Mouse (Mus musculus) midbrain, embryonic 16.5 days (tissue): Measurements from ENCODE around the gene Wdtc1. TPM values are rescaled to one million over a fixed set of nuclear protein-coding genes. Genes with fewer than 3 reads are reported as not detected.

ENCODE experiments used
- ATAC-seq: fragments of 200-750 bp; cut with Nextera tagmentation; 2 replicates; pipeline ENCODE4 v1.8.0; 2017; ENCODE audit warnings: moderate TSS enrichment
- H3K27ac ChIP-seq: fragments of 300-500 bp; sonication (generic); 2 replicates; pipeline ENCODE4 v1.5.1; 2014; ENCODE audit warnings: mild to moderate bottlenecking, low read length, mixed read lengths
- H3K27me3 ChIP-seq: fragments of 300-500 bp; sonication (generic); 2 replicates; pipeline ENCODE4 v1.6.1; 2014; ENCODE audit warnings: low read depth, low read length, mixed read lengths; ENCODE audit not compliant: control insufficient read depth, insufficient read depth
- H3K36me3 ChIP-seq: fragments of 300-500 bp; sonication (generic); 2 replicates; pipeline ENCODE4 v1.6.1; 2014; ENCODE audit warnings: mild to moderate bottlenecking, low read length, moderate library complexity, mixed read lengths; ENCODE audit not compliant: control insufficient read depth, insufficient read depth
- H3K4me1 ChIP-seq: fragments of 300-500 bp; sonication (generic); 2 replicates; pipeline ENCODE4 v1.6.1; 2014; ENCODE audit warnings: mild to moderate bottlenecking, low read length, mixed read lengths; ENCODE audit not compliant: control insufficient read depth, insufficient read depth
- H3K4me2 ChIP-seq: fragments of 300-500 bp; sonication (generic); 2 replicates; pipeline ENCODE4 v1.6.1; 2014; ENCODE audit warnings: mild to moderate bottlenecking, low read length, mixed read lengths
- H3K4me3 ChIP-seq: fragments of 300-500 bp; sonication (generic); 2 replicates; pipeline ENCODE4 v1.5.1; 2014; ENCODE audit warnings: low read depth, mild to moderate bottlenecking, low read length, moderate library complexity, mixed read lengths
- H3K9ac ChIP-seq: fragments of 300-500 bp; sonication (generic); 2 replicates; pipeline ENCODE4 v1.6.1; 2014; ENCODE audit warnings: low read depth, low read length, mixed read lengths
- H3K9me3 ChIP-seq: fragments of 300-500 bp; sonication (generic); replicated peaks from 2 replicates; pipeline ENCODE4 v1.6.1; 2014; ENCODE audit warnings: mild to moderate bottlenecking, low read length, mixed read lengths; ENCODE audit not compliant: control insufficient read depth, poor library complexity, severe bottlenecking
- WGBS: fragments of 180-500 bp; shearing (Covaris S2); extraction: QIAGEN DNeasy Blood & Tissue Kit; methylation state at CpG from one replicate; pipeline ENCODE4 v1.1.7; 2014; 5-methylcytosine and 5-hydroxymethylcytosine counted together
- polyA plus RNA-seq: library from polyadenylated mRNA; unstranded; fragments of >200 nt; fragmentation: Nextera tagmentation; extraction: Ambion mirVana; gene quantifications from 2 replicates; pipeline ENCODE4 v1.2.1, GENCODE M21; 2015

The Wdtc1 gene
- polyA plus RNA-seq, 1 experiment from 2014 or later = 20.7 TPM

DNA sequence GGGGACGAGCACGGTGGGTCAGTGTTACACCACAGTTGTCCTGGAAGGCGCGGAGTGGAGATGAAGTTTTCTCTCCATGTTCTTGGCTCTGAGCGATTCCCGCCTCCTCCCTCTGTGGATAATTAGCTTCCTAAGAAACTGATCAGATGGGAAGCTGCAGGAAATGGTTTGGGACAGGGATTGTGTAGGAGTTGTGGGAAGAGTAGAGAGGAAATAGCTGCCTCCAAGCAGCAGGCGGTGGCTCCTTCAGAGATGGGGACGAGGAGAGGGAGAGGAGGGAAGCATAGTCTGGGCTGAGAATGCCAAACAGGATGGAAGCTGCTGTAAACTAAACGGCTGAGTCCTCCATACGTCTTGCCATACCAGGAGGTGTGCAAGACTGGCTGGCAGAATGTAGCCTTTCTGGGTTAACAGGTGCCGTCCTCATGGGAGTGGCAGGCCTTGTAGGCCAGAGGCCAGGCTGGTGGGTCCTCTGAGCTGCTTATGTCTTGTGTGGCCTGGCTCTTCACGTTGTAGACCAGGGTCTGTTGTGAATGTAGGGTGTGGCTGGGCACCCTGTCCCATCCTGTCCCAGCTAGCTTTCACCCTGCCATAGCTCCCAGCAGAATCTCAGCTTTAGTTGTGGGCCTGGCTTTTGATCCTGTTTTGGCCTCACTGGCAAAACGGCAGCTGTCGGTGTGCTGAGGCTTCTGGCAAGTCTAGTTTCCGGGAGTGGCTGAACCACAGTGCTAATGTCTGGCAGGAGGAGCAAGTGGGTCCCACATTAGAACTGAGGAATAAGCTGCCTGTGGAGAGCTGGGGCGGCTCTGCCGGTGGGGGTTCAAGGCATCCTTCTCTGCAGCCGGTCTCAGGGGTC lies 38.1 kb upstream of the Wdtc1 start:
- Histone ChIP-seq H3K36me3 (no peaks in the 10 kb centered on the region), H3K9ac (no peak overlapping the region), H3K4me3 (no peak overlapping the region), H3K9me3 (no peaks in the 10 kb centered on the region), H3K27ac (no peak overlapping the region), H3K4me2 (no peak overlapping the region), H3K27me3 (no peaks in the 10 kb centered on the region), H3K4me1 (peaks cover 6% of the 10 kb centered on the region)
- WGBS = 80% methylated on average over 18 of the region's 18 CpGs
- no peak for ATAC-seq

DNA sequence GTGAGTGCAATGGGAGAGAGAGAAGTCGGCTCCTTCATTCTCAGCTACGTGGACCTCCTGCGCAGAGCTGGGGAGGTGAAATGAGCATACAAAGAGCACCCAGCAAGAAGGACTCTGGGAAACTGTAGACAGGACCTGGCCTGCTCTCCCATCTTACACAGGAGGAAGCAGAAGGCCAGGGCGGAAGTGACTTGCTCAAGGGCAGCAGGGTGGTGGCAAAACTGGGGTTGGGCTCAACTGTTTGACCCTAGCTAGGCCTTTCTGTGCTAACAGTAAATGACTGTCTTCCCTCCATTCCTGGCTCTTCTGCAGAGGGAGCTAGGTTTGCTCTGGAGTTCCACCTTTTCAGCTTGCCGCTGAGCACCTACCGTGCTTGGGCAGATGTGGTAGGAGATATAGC lies 37.3 kb upstream of the Wdtc1 start:
- peaks cover 3% of the 10 kb centered on the region for H3K4me1 ChIP-seq
- no peak for ATAC-seq
- H3K4me3 ChIP-seq = no peak overlapping the region
- H3K4me2 ChIP-seq = no peak overlapping the region
- no peaks in the 10 kb centered on the region for H3K27me3 ChIP-seq
- H3K36me3 ChIP-seq = no peaks in the 10 kb centered on the region
- whole genome bisulfite sequencing = 95% methylated on average over 6 of the region's 6 CpGs
- no peak overlapping the region for H3K27ac ChIP-seq
- no peaks in the 10 kb centered on the region for H3K9me3 ChIP-seq
- H3K9ac ChIP-seq = no peak overlapping the region

DNA sequence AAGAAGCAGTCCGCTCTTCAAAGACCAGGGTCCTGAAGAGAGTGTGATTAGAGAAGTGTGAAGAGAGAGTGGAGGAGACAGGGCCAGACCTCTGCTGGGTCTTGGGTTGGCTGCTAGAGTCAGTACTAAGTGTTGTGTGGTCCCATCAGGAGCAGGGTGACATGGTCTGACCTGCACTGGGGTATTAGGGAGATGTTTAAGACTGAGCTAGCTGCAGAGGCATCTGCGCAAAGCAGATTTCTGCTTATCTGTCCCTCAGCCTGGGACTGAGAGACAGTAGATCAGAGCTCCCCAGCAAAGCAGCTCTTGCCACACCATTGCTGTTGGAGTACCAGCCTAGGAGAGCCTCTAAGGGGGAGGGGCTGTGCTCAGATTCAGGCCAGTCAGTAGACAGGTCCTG lies 36.8 kb upstream of the Wdtc1 start:
- 90% methylated on average over 2 of the region's 2 CpGs for WGBS
- H3K9me3 ChIP-seq = no peaks in the 10 kb centered on the region
- H3K27me3 ChIP-seq = no peaks in the 10 kb centered on the region
- H3K4me2 ChIP-seq = no peak overlapping the region
- H3K4me3 ChIP-seq = no peak overlapping the region
- H3K36me3 ChIP-seq = no peaks in the 10 kb centered on the region
- no peak for ATAC-seq
- no peak overlapping the region for H3K9ac ChIP-seq
- H3K4me1 ChIP-seq = 0 out of 2 replicates have a peak, but pooled peaks cover 2% of the 10 kb centered on the region
- no peak overlapping the region for H3K27ac ChIP-seq

GRCm38 (mm10) chr4:133388781-133389552 lies 35.7 kb upstream of the Wdtc1 start:
- 0 out of 2 replicates have a peak, but pooled peaks cover 2% of the 10 kb centered on the region for H3K4me1 ChIP-seq
- H3K27ac ChIP-seq = no peak overlapping the region
- H3K27me3 ChIP-seq = no peaks in the 10 kb centered on the region
- no peaks in the 10 kb centered on the region for H3K36me3 ChIP-seq
- 85% methylated on average over 16 of the region's 16 CpGs for WGBS
- H3K4me3 ChIP-seq = no peak overlapping the region
- H3K4me2 ChIP-seq = no peak overlapping the region
- no peaks in the 10 kb centered on the region for H3K9me3 ChIP-seq
- no peak for ATAC-seq
- H3K9ac ChIP-seq = no peak overlapping the region

- H3K9me3 ChIP-seq = no peaks in the 10 kb centered on the region
- H3K4me3 ChIP-seq = no peak overlapping the region
- no peaks in the 10 kb centered on the region for H3K27me3 ChIP-seq
- H3K36me3 ChIP-seq = no peaks in the 10 kb centered on the region
- 0 out of 2 replicates have a peak, but pooled peaks cover 2% of the 10 kb centered on the region for H3K4me1 ChIP-seq
- H3K9ac ChIP-seq = no peak overlapping the region
- ATAC-seq = no peak
- no peak overlapping the region for H3K27ac ChIP-seq
- no peak overlapping the region for H3K4me2 ChIP-seq
These were observed 33.8 kb upstream of the Wdtc1 start for GRCm38 (mm10) chr4:133387053-133387452.

DNA sequence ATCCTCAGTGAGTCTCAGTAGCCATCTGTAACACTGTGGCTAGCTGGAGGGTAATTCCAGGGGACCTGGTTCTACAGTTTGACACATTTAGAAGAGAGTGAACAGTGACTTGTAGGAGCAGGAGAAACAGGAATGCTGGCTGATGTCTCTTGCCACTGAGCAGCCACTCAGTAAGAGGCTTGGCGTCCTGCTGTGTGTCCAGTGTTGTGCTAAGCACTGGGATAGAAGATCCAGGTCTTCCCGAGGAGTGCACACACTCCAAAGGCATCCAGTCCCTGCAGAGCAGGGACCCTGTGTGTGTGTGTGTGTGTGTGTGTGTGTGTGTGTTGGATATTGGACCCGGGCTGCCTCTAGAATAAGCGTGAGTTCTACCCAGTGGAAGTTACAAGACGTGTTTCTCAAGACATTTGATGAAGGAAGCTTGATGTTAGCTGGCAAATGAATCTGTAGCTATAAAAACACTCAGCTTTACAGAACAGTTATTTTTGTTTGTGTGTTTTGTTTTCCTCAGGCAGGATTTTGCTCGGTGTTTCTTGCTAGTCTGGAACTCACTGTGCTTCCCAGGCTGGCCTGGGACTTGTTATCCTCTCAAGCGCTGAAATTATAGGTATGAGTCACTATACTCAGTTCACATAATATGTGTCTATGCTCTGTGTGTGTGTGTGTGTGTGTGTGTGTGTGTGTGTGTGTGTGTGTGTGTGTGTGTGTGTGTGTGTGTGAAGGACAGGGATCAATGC lies 32.9 kb upstream of the Wdtc1 start:
- Histone ChIP-seq H3K9me3 (no peaks in the 10 kb centered on the region), H3K4me3 (no peak overlapping the region), H3K27me3 (no peaks in the 10 kb centered on the region), H3K4me2 (no peak overlapping the region), H3K36me3 (no peaks in the 10 kb centered on the region), H3K27ac (no peak overlapping the region), H3K4me1 (0 out of 2 replicates have a peak, but pooled peaks cover 2% of the 10 kb centered on the region), H3K9ac (no peak overlapping the region)
- WGBS = 69% methylated on average over 7 of the region's 7 CpGs
- ATAC-seq = no peak

GRCm38 (mm10) chr4:133381141-133381540 lies 27.9 kb upstream of the Wdtc1 start:
- no peaks in the 10 kb centered on the region for H3K9me3 ChIP-seq
- 78% methylated on average over 8 of the region's 8 CpGs for WGBS
- H3K27ac ChIP-seq = no peak overlapping the region
- peaks cover 16% of the 10 kb centered on the region for H3K4me1 ChIP-seq
- no peak for ATAC-seq
- H3K27me3 ChIP-seq = no peaks in the 10 kb centered on the region
- H3K4me3 ChIP-seq = no peak overlapping the region
- no peak overlapping the region for H3K9ac ChIP-seq
- H3K4me2 ChIP-seq = no peak overlapping the region
- no peaks in the 10 kb centered on the region for H3K36me3 ChIP-seq

- Histone ChIP-seq H3K4me1 (peaks cover 21% of the 10 kb centered on the region), H3K27ac (no peak overlapping the region), H3K36me3 (no peaks in the 10 kb centered on the region), H3K9me3 (no peaks in the 10 kb centered on the region), H3K27me3 (no peaks in the 10 kb centered on the region), H3K4me3 (no peak overlapping the region), H3K4me2 (no peak overlapping the region), H3K9ac (no peak overlapping the region)
- ATAC-seq = no peak
- WGBS = 52% methylated on average over 6 of the region's 6 CpGs
These were observed 27.3 kb upstream of the Wdtc1 start for GRCm38 (mm10) chr4:133380532-133380931.
